Mouse (Mus musculus) embryonic facial prominence, embryonic 10.5 days (tissue): ENCODE measurements around the gene Vav2. TPM values are rescaled to one million over a fixed set of nuclear protein-coding genes. Genes with fewer than 3 reads are reported as not detected.

Experiments used
- DNase-seq: peaks from one replicate; pipeline ENCODE4 v3.0.0-alpha.2; 2017; ENCODE audit warnings: low spot score
- H3K27ac ChIP-seq: fragments of 300-500 bp; sonication (generic); replicated peaks from 2 replicates; pipeline ENCODE4 v1.5.1; 2016; ENCODE audit warnings: mild to moderate bottlenecking
- H3K27me3 ChIP-seq: fragments of 300-500 bp; sonication (generic); replicated peaks from 2 replicates; pipeline ENCODE4 v1.6.1; 2016; ENCODE audit warnings: low read depth, mild to moderate bottlenecking; ENCODE audit not compliant: poor library complexity, severe bottlenecking
- H3K36me3 ChIP-seq: fragments of 300-500 bp; sonication (generic); replicated peaks from 2 replicates; pipeline ENCODE4 v1.6.1; 2016; ENCODE audit warnings: mild to moderate bottlenecking, moderate library complexity
- H3K4me1 ChIP-seq: fragments of 300-500 bp; sonication (generic); 2 replicates; pipeline ENCODE4 v1.6.1; 2016
- H3K4me3 ChIP-seq: fragments of 300-500 bp; sonication (generic); 2 replicates; pipeline ENCODE4 v1.5.1; 2016; ENCODE audit warnings: mild to moderate bottlenecking, moderate library complexity
- H3K9me3 ChIP-seq: fragments of 300-500 bp; sonication (generic); 2 replicates; pipeline ENCODE4 v1.6.1; 2016; ENCODE audit warnings: mild to moderate bottlenecking
- WGBS: fragments of 180-500 bp; shearing (Covaris S2); methylation state at CpG from one replicate; pipeline ENCODE4 v1.1.7; 2016; 5-methylcytosine and 5-hydroxymethylcytosine counted together
- polyA plus RNA-seq: library from polyadenylated mRNA; unstranded; fragments of >200 nt; fragmentation: Nextera tagmentation; extraction: Ambion mirVana; gene quantifications from 2 replicates; pipeline ENCODE4 v1.2.1, GENCODE M21; 2016

The Vav2 gene
- polyA plus RNA-seq, 1 experiment from 2014 or later, result 10.3 TPM

GRCm38 (mm10) chr2:27296656-27297406 lies 130.0 kb downstream of the Vav2 start:
- Histone ChIP-seq H3K4me1 (peaks cover 22% of the 10 kb centered on the region), H3K9me3 (no peaks in the 10 kb centered on the region), H3K36me3 (peaks cover 78% of the 10 kb centered on the region), H3K4me3 (no peak overlapping the region), H3K27me3 (no peaks in the 10 kb centered on the region), H3K27ac (no peak overlapping the region)
- DNase-seq, result no peak
- 78% methylated on average over 9 of the region's 9 CpGs for WGBS

GRCm38 (mm10) chr2:27294777-27295176 lies 132.1 kb downstream of the Vav2 start:
- no peaks in the 10 kb centered on the region for H3K27me3 ChIP-seq
- 94% methylated on average over 3 of the region's 3 CpGs for WGBS
- no peak overlapping the region for H3K4me3 ChIP-seq
- H3K4me1 ChIP-seq, result 0 out of 2 replicates have a peak, but pooled peaks cover 11% of the 10 kb centered on the region
- H3K9me3 ChIP-seq, result no peaks in the 10 kb centered on the region
- no peak overlapping the region for H3K27ac ChIP-seq
- no peak for DNase-seq
- peaks cover 91% of the 10 kb centered on the region for H3K36me3 ChIP-seq

GRCm38 (mm10) chr2:27289019-27289418 lies 137.8 kb downstream of the Vav2 start:
- WGBS, result 12% methylated on average over 3 of the region's 3 CpGs
- Histone ChIP-seq H3K27me3 (no peaks in the 10 kb centered on the region), H3K27ac (peak overlapping the region; percentile 74), H3K36me3 (peaks cover 92% of the 10 kb centered on the region), H3K9me3 (no peaks in the 10 kb centered on the region), H3K4me1 (peaks cover 24% of the 10 kb centered on the region), H3K4me3 (no peak overlapping the region)
- peak; percentile 87 for DNase-seq

DNA sequence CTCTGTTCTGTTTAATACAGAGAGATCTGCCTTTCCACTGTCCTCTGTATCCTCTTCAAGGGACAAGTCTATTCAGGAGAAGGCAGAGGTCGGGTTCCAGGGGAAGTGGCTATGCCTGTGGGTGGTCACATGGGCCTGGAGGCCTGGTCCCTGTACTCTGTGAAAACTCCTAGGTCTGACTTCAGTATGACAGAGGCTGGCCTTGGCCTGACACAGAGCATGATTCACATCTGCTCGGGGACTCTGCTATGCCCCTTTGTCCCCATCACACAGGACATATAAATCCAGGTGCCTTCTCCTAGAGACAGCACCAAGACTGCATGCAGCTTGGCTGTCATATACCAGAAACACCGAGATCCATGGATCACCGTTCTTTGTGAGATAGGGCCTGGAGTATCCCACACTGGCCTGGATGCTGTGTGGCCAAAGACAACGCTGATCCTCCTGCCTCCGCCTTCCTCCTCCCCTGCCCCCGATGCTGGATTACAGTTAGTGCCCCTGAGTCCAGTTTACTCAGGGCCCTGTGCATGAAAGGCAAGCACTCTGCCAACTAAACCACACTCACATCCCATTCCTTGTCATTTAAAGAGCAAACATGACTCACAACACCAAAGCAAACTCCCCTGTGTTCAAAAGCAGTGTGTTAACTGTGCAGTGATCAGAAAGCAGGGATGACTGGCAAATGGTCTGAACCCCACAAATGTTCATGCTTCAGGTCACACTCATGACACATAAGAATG lies 139.7 kb downstream of the Vav2 start:
- Histone ChIP-seq H3K4me1 (peaks cover 19% of the 10 kb centered on the region), H3K27ac (no peak overlapping the region), H3K9me3 (no peaks in the 10 kb centered on the region), H3K4me3 (no peak overlapping the region), H3K36me3 (peaks cover 94% of the 10 kb centered on the region), H3K27me3 (no peaks in the 10 kb centered on the region)
- no peak for DNase-seq
- WGBS, result 76% methylated on average over 7 of the region's 7 CpGs

DNA sequence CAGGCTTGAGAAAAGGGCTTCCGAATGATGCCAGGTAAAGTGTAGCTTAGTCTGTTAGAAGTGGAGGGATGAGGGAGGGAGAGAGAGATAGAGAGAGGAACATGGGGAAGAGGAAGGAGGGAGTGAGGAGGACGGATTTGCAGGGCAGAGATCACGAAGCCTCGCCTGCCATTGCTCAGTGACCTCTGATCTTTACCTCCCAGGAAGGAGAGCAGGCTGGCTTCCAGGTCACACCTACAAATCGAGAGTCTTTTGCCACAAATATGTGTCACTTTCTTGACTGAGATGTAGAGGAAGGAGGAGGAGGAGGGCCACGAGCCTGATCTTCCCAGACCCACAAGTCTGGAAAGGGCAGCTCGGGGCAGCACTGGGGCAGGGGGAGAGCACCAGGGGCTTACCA lies 142.4 kb downstream of the Vav2 start:
- DNase-seq, result no peak
- Histone ChIP-seq H3K27ac (no peak overlapping the region), H3K36me3 (peaks cover 86% of the 10 kb centered on the region), H3K9me3 (no peaks in the 10 kb centered on the region), H3K27me3 (no peaks in the 10 kb centered on the region), H3K4me1 (peaks cover 17% of the 10 kb centered on the region), H3K4me3 (no peak overlapping the region)
- WGBS, result 56% methylated on average over 7 of the region's 7 CpGs

GRCm38 (mm10) chr2:27281771-27282170 lies 145.1 kb downstream of the Vav2 start:
- WGBS, result 93% methylated on average over 9 of the region's 9 CpGs
- DNase-seq, result no peak
- H3K9me3 ChIP-seq, result no peaks in the 10 kb centered on the region
- H3K27ac ChIP-seq, result no peak overlapping the region
- H3K27me3 ChIP-seq, result no peaks in the 10 kb centered on the region
- H3K4me3 ChIP-seq, result no peak overlapping the region
- peaks cover 7% of the 10 kb centered on the region; the same call in 1 of the 2 replicates for H3K4me1 ChIP-seq
- peaks cover 91% of the 10 kb centered on the region for H3K36me3 ChIP-seq

GRCm38 (mm10) chr2:27280920-27281611 lies 145.8 kb downstream of the Vav2 start:
- DNase-seq, result peak; percentile 79
- Histone ChIP-seq H3K4me3 (no peak overlapping the region), H3K4me1 (no peaks in the 10 kb centered on the region), H3K9me3 (no peaks in the 10 kb centered on the region), H3K36me3 (peaks cover 91% of the 10 kb centered on the region), H3K27ac (no peak overlapping the region), H3K27me3 (no peaks in the 10 kb centered on the region)
- 72% methylated on average over 13 of the region's 13 CpGs for WGBS

- peaks cover 91% of the 10 kb centered on the region for H3K36me3 ChIP-seq
- DNase-seq, result no peak
- H3K27ac ChIP-seq, result no peak overlapping the region
- 91% methylated on average over 7 of the region's 7 CpGs for WGBS
- no peaks in the 10 kb centered on the region for H3K4me1 ChIP-seq
- no peaks in the 10 kb centered on the region for H3K27me3 ChIP-seq
- peaks cover 6% of the 10 kb centered on the region; the same call in 1 of the 2 replicates for H3K9me3 ChIP-seq
- H3K4me3 ChIP-seq, result no peak overlapping the region
Measured at GRCm38 (mm10) chr2:27278859-27279258, 148.0 kb downstream of the Vav2 start.

DNA sequence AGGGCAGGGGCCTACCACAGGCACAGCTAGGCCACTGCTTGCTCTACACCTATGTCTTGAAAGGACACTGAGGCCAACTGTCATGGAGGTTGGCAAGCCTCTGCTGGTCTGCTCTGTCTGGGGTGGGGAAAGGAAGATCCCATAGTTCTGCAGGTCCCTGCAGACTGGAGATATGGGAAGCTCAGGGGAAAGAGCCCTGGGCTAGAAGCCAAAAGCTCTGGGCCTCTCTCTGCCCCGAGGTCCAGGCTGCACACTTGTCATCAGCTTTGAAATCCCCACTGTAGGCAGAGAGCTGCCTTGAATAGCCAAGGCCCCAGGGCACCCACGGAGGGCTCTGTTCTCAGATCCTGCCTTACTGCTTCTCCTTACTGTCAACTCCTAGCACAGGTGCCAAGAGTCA lies 158.5 kb downstream of the Vav2 start:
- Histone ChIP-seq H3K4me1 (no peaks in the 10 kb centered on the region), H3K4me3 (no peak overlapping the region), H3K27me3 (no peaks in the 10 kb centered on the region), H3K36me3 (peaks cover 98% of the 10 kb centered on the region), H3K27ac (no peak overlapping the region), H3K9me3 (no peaks in the 10 kb centered on the region)
- no peak for DNase-seq
- WGBS, result 80% methylated on average over 2 of the region's 2 CpGs

GRCm38 (mm10) chr2:27265819-27266218 lies 161.0 kb downstream of the Vav2 start:
- Histone ChIP-seq H3K4me1 (no peaks in the 10 kb centered on the region), H3K27me3 (no peaks in the 10 kb centered on the region), H3K27ac (no peak overlapping the region), H3K9me3 (no peaks in the 10 kb centered on the region), H3K4me3 (no peak overlapping the region), H3K36me3 (peaks cover 95% of the 10 kb centered on the region)
- no peak for DNase-seq
- WGBS, result 92% methylated on average over 3 of the region's 3 CpGs

- 87% methylated on average over 4 of the region's 4 CpGs for WGBS
- Histone ChIP-seq H3K36me3 (peaks cover 71% of the 10 kb centered on the region), H3K9me3 (no peaks in the 10 kb centered on the region), H3K27ac (no peak overlapping the region), H3K27me3 (no peaks in the 10 kb centered on the region), H3K4me3 (no peak overlapping the region), H3K4me1 (no peaks in the 10 kb centered on the region)
- no peak for DNase-seq
Measured at GRCm38 (mm10) chr2:27262984-27263383, 163.8 kb downstream of the Vav2 start.

- Histone ChIP-seq H3K9me3 (no peaks in the 10 kb centered on the region), H3K27ac (no peak overlapping the region), H3K36me3 (no peaks in the 10 kb centered on the region), H3K27me3 (no peaks in the 10 kb centered on the region), H3K4me1 (peaks cover 15% of the 10 kb centered on the region), H3K4me3 (no peak overlapping the region)
- no peak for DNase-seq
Measured at GRCm38 (mm10) chr2:27251434-27251833, 175.4 kb downstream of the Vav2 start.
